Mouse (Mus musculus) erythroblast, embryonic 14.5 days (primary cell): Measurements from ENCODE around the gene Kif12.

Experiments
- GATA1 ChIP-seq: IDR thresholded peaks from 2 replicates; pipeline ENCODE4 v1.6.1; 2012; ENCODE audit warnings: low read length, inconsistent platforms, mixed read lengths
- TAL1 ChIP-seq: IDR thresholded peaks from 3 replicates; pipeline ENCODE4 v1.6.1; 2012; ENCODE audit warnings: low read length, inconsistent platforms, mixed read lengths

DNA sequence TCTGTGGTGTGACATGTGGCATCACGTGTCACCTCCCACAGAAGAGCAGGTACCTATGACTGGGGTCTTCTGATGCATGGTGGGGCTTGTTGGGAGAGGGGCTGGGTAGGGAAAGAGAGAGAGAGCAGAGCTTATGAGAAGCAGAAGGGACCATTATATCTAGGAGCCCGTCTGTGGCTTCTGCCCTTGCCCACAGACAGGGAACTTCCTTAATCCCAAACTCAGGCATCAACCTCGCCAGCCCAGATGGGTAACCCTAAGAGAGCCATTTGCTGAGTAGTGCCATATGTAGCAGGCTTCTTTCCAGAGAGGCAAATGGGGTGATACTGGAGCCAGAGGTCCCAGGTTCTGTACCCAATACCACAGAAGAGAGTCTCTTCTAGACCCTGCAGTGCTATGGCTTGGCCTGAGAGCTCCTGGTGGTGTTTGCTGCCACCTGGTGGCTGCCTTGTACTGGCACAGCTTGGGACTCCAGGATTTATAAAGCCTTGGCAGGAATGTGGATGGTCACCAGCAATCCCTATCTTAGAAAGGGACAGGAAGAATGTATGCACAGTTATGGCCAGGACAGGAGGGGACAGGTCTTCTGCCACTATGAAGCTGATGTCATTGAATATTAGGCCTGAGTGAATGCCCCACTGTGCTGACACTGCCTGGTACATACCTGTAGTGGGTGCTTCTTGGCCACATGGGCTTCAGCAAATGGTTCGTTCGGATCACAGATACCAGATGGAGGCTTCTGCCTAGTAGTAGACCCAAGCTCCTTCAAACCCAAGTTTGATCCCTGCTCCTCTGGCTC is 53.1 kb downstream of the Kif12 start:
- TF ChIP-seq GATA1 (no peak), TAL1 (no peak)
